Mouse (Mus musculus) 416B (cell line): ENCODE results near the gene Slc6a6.
A peak's percentile ranks its signal among the peaks of the same experiment; 100 is the strongest.

Experiments
- DNase-seq: peaks from one replicate; pipeline ENCODE4 v3.0.0; 2011; ENCODE audit warnings: low read depth

Slc6a6 gene

GRCm38 (mm10) chr6:91683602-91684473 lies at the start of gene Slc6a6:
TSS of gene Slc6a6 (plus strand) at chr6:91684053.
- DNase-seq = peak; percentile 96

- no peak for DNase-seq
Measured at GRCm38 (mm10) chr6:91634417-91634816, 49.4 kb upstream of the Slc6a6 start.

- no peak for DNase-seq
Measured at GRCm38 (mm10) chr6:91634876-91635275, 49.0 kb upstream of the Slc6a6 start.

- DNase-seq = no peak
Measured at GRCm38 (mm10) chr6:91638204-91638995, 45.5 kb upstream of the Slc6a6 start.

- peak; percentile 90 for DNase-seq
Measured at GRCm38 (mm10) chr6:91643011-91643410, 40.8 kb upstream of the Slc6a6 start.

GRCm38 (mm10) chr6:91643416-91643921 lies 40.4 kb upstream of the Slc6a6 start:
- no peak for DNase-seq

GRCm38 (mm10) chr6:91646019-91646418 lies 37.8 kb upstream of the Slc6a6 start:
- DNase-seq = no peak

GRCm38 (mm10) chr6:91646822-91647221 lies 37.0 kb upstream of the Slc6a6 start:
- DNase-seq = no peak

GRCm38 (mm10) chr6:91647385-91647791 lies 36.5 kb upstream of the Slc6a6 start:
- DNase-seq = no peak

- DNase-seq = no peak
Measured at GRCm38 (mm10) chr6:91650255-91650654, 33.6 kb upstream of the Slc6a6 start.

- DNase-seq = no peak
Measured at GRCm38 (mm10) chr6:91652296-91652695, 31.6 kb upstream of the Slc6a6 start.

GRCm38 (mm10) chr6:91655244-91655643 lies 28.6 kb upstream of the Slc6a6 start:
- no peak for DNase-seq

- no peak for DNase-seq
Measured at GRCm38 (mm10) chr6:91655874-91656433, 27.9 kb upstream of the Slc6a6 start.

- DNase-seq = no peak
Measured at GRCm38 (mm10) chr6:91658288-91658687, 25.6 kb upstream of the Slc6a6 start.

GRCm38 (mm10) chr6:91659841-91660509 lies 23.9 kb upstream of the Slc6a6 start:
- DNase-seq = peak; percentile 21

- no peak for DNase-seq
Measured at GRCm38 (mm10) chr6:91662301-91662700, 21.6 kb upstream of the Slc6a6 start.

GRCm38 (mm10) chr6:91663616-91664015 lies 20.2 kb upstream of the Slc6a6 start:
- no peak for DNase-seq

GRCm38 (mm10) chr6:91665267-91665666 lies 18.6 kb upstream of the Slc6a6 start:
- DNase-seq = no peak

- no peak for DNase-seq
Measured at GRCm38 (mm10) chr6:91665990-91666700, 17.7 kb upstream of the Slc6a6 start.

GRCm38 (mm10) chr6:91667141-91667540 lies 16.7 kb upstream of the Slc6a6 start:
- DNase-seq = no peak

GRCm38 (mm10) chr6:91668276-91668675 lies 15.6 kb upstream of the Slc6a6 start:
- peak; percentile 10 for DNase-seq
